10 mouse cellular contexts compared by ENCODE assay signal in genomic region chr10:87492332-87492660, GRCm38 (mm10). TPM values are rescaled to one million over a fixed set of nuclear protein-coding genes. Genes with fewer than 3 reads are reported as not detected.
DNase-seq lines count a peak whose midpoint lies in the region; ATAC-seq lines count a peak whose summit lies in the region.
"Had no signal": no experiment of that assay in that cellular context is flagged by ENCODE, and none has a peak within 500 bp of the region (broad histone marks: within the 10 kb centered on the region; RNA-seq: fewer than 3 reads in every experiment).

No protein-coding gene starts in this region.

- no peak for DNase-seq in kidney, adult 8-10 months
- no peak for DNase-seq in hindbrain, embryonic 14.5 days (ENCODE audit: low spot score)
- DNase-seq in gastrocnemius, postnatal 10 days, result no peak
- DNase-seq in kidney, adult 18-20 months, result no peak

- H3K27ac ChIP-seq in kidney, embryonic 15.5 days, result no peak overlapping the region
- no peak overlapping the region for H3K27ac ChIP-seq in embryonic facial prominence, embryonic 13.5 days
- peak overlapping the region; percentile 90 for H3K27ac ChIP-seq in hindbrain, embryonic 14.5 days
- peak overlapping the region; percentile 97 for H3K27ac ChIP-seq in midbrain, embryonic 13.5 days

- H3K36me3 ChIP-seq in kidney, embryonic 15.5 days, result no peaks in the 10 kb centered on the region
- no peaks in the 10 kb centered on the region for H3K36me3 ChIP-seq in embryonic facial prominence, embryonic 13.5 days
- H3K36me3 ChIP-seq in hindbrain, embryonic 14.5 days (replicated peaks; ENCODE audit: control insufficient read depth, insufficient read depth), result no peaks in the 10 kb centered on the region
- H3K36me3 ChIP-seq in midbrain, embryonic 13.5 days, result no peaks in the 10 kb centered on the region

- H3K9me3 ChIP-seq in kidney, embryonic 15.5 days (replicated peaks), result no peaks in the 10 kb centered on the region
- H3K9me3 ChIP-seq in embryonic facial prominence, embryonic 13.5 days, result no peaks in the 10 kb centered on the region
- H3K9me3 ChIP-seq in hindbrain, embryonic 14.5 days (ENCODE audit: control insufficient read depth, low read length), result no peaks in the 10 kb centered on the region
- H3K9me3 ChIP-seq in midbrain, embryonic 13.5 days, result no peaks in the 10 kb centered on the region

- H3K27me3 ChIP-seq in kidney, embryonic 15.5 days, result peaks cover 97% of the 10 kb centered on the region
- H3K27me3 ChIP-seq in embryonic facial prominence, embryonic 13.5 days, result peaks cover 98% of the 10 kb centered on the region
- peaks cover 11% of the 10 kb centered on the region for H3K27me3 ChIP-seq in hindbrain, embryonic 14.5 days (ENCODE audit: control insufficient read depth, insufficient read depth, low read length)
- H3K27me3 ChIP-seq in midbrain, embryonic 13.5 days, result peaks cover 12% of the 10 kb centered on the region

- H3K9ac ChIP-seq in kidney, embryonic 15.5 days, result 0 out of 2 replicates have a peak overlapping the region, but pooled peaks have one; percentile 38
- peak overlapping the region; percentile 72 for H3K9ac ChIP-seq in embryonic facial prominence, embryonic 13.5 days
- peak overlapping the region; percentile 82 for H3K9ac ChIP-seq in hindbrain, embryonic 14.5 days
- peak overlapping the region; percentile 96 for H3K9ac ChIP-seq in midbrain, embryonic 13.5 days (replicated peaks)

- H3K4me1 ChIP-seq in kidney, embryonic 15.5 days, result peaks cover 44% of the 10 kb centered on the region
- H3K4me1 ChIP-seq in embryonic facial prominence, embryonic 13.5 days, result peaks cover 30% of the 10 kb centered on the region
- peaks cover 39% of the 10 kb centered on the region for H3K4me1 ChIP-seq in hindbrain, embryonic 14.5 days (replicated peaks; ENCODE audit: control insufficient read depth, insufficient read depth, low read length)
- peaks cover 64% of the 10 kb centered on the region for H3K4me1 ChIP-seq in midbrain, embryonic 13.5 days (replicated peaks)

- H3K4me3 ChIP-seq in kidney, embryonic 15.5 days (replicated peaks), result peak overlapping the region; percentile 61
- peak overlapping the region; percentile 62 for H3K4me3 ChIP-seq in embryonic facial prominence, embryonic 13.5 days
- peak overlapping the region; percentile 68 for H3K4me3 ChIP-seq in hindbrain, embryonic 14.5 days (replicated peaks; ENCODE audit: low read length)
- peak overlapping the region; percentile 84 for H3K4me3 ChIP-seq in midbrain, embryonic 13.5 days (replicated peaks)

- ATAC-seq in kidney, embryonic 15.5 days (replicated peaks; ENCODE audit: low FRiP score), result no peak
- no peak for ATAC-seq in embryonic facial prominence, embryonic 13.5 days (ENCODE audit: insufficient number of reproducible peaks, insufficient read depth, low FRiP score, low TSS enrichment, low read depth)
- ATAC-seq in hindbrain, embryonic 14.5 days (ENCODE audit: low FRiP score), result no peak
- ATAC-seq in midbrain, embryonic 13.5 days, result no peak
- ATAC-seq in megakaryocyte progenitor cell, adult 5-6 weeks (replicated peaks; ENCODE audit: poor library complexity), result no peak
- ATAC-seq: Patski had no signal

- WGBS in kidney, embryonic 15.5 days, result 1% methylated on average over 26 of the region's 26 CpGs
- under 1% methylated on average over 26 of the region's 26 CpGs for WGBS in embryonic facial prominence, embryonic 13.5 days
- WGBS in hindbrain, embryonic 14.5 days, result under 1% methylated on average over 26 of the region's 26 CpGs
- WGBS in midbrain, embryonic 13.5 days, result under 1% methylated on average over 26 of the region's 26 CpGs

- H3K4me2 ChIP-seq in kidney, embryonic 15.5 days, result peak overlapping the region; percentile 99
- peak overlapping the region; percentile 99 for H3K4me2 ChIP-seq in embryonic facial prominence, embryonic 13.5 days
- H3K4me2 ChIP-seq in hindbrain, embryonic 14.5 days (replicated peaks), result peak overlapping the region; percentile 94
- peak overlapping the region; percentile 78 for H3K4me2 ChIP-seq in midbrain, embryonic 13.5 days (replicated peaks)

RNA-seq across cellular contexts. Expression of gene Ascl1, which starts 1.2 kb away (rescaled TPM):
- 1.1 and 1.4 TPM in 2 replicates for polyA plus RNA-seq in kidney, embryonic 15.5 days (2015; fragmentation: Nextera tagmentation; extraction: Ambion mirVana)
- polyA plus RNA-seq in embryonic facial prominence, embryonic 13.5 days (2015; fragmentation: Nextera tagmentation; extraction: Ambion mirVana), result 1.4 and 1.8 TPM in 2 replicates
- 9.3 and 13.5 TPM in 2 replicates for polyA plus RNA-seq in hindbrain, embryonic 14.5 days (2014; fragmentation: Nextera tagmentation; extraction: Ambion mirVana)
- polyA plus RNA-seq in midbrain, embryonic 13.5 days (2015; fragmentation: Nextera tagmentation; extraction: Ambion mirVana), result 33.3 and 53.1 TPM in 2 replicates
- total RNA-seq in gastrocnemius, postnatal 10 days (2021), result not detected
- not detected in 2 replicates for total RNA-seq in megakaryocyte progenitor cell, adult 5-6 weeks (2015)
- total RNA-seq in megakaryocyte progenitor cell, adult 5-6 weeks (2017), result not detected in 2 replicates
- total RNA-seq: common myeloid progenitor, adult 5-6 weeks had no signal
- polyA plus RNA-seq: Patski had no signal

RNA-seq across cellular contexts. Expression of gene Pah, which starts 29.3 kb away (rescaled TPM):
- 3.1 and 3.3 TPM in 2 replicates for polyA plus RNA-seq in kidney, embryonic 15.5 days (2015; fragmentation: Nextera tagmentation; extraction: Ambion mirVana)
- polyA plus RNA-seq in embryonic facial prominence, embryonic 13.5 days (2015; fragmentation: Nextera tagmentation; extraction: Ambion mirVana), result 0.36 TPM in 1 of 2 replicates, not detected in the other
- 0.12 and 0.29 TPM in 2 replicates for polyA plus RNA-seq in hindbrain, embryonic 14.5 days (2014; fragmentation: Nextera tagmentation; extraction: Ambion mirVana)
- polyA plus RNA-seq in midbrain, embryonic 13.5 days (2015; fragmentation: Nextera tagmentation; extraction: Ambion mirVana), result 0.18 and 0.20 TPM in 2 replicates
- under 1 TPM in 1 of 2 experiments, not detected in 1; 0.14 TPM for total RNA-seq in gastrocnemius, postnatal 10 days (2021)
- not detected in 2 replicates for total RNA-seq in megakaryocyte progenitor cell, adult 5-6 weeks (2015)
- not detected in 2 replicates for total RNA-seq in megakaryocyte progenitor cell, adult 5-6 weeks (2017)
- total RNA-seq: common myeloid progenitor, adult 5-6 weeks had no signal
- polyA plus RNA-seq: Patski had no signal

Comparison
In these comparisons a context has a peak if more than half of its experiments do, and no peak if none do; other contexts are left out.
1. H3K27ac ChIP-seq: peak in hindbrain, embryonic 14.5 days (single experiment) and midbrain, embryonic 13.5 days (single experiment); none in kidney, embryonic 15.5 days (single experiment) and embryonic facial prominence, embryonic 13.5 days (single experiment).
2. H3K9ac ChIP-seq: peak in every context shown above with its lines; median percentile 96 in midbrain, embryonic 13.5 days; 82 in hindbrain, embryonic 14.5 days; 72 in embryonic facial prominence, embryonic 13.5 days; 38 in kidney, embryonic 15.5 days.
3. Peak in every context shown above with its lines, with median percentiles within 50 percentile points of each other: H3K4me2 ChIP-seq and H3K4me3 ChIP-seq.